17 mouse cellular contexts compared by ENCODE assay signal in the genomic region with DNA sequence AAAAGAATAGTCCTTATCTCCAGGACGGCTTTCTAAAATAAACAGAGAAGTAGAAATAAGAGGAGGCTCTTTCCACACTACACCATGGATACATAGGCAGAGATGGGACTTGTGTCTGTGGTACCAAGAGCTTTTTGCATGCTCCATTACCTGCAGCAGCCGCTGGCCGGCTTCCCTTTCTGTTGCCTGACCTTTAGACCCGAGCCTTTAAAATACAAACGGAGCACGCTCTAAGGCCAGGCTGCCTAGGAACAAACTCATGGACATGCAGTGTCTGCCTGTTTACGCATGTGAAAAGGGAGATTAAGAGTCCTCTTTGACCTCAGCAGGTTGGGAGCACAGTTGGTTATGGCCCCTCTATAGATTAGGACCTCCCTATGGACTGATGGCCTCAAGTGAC.
DNase-seq lines count a peak whose midpoint lies in the region; ATAC-seq and TF ChIP-seq lines count a peak whose summit lies in the region.
"Had no signal": no experiment of that assay in that cellular context is flagged by ENCODE, and none has a peak within 500 bp of the region (broad histone marks: within the 10 kb centered on the region; RNA-seq: fewer than 3 reads in every experiment).

No protein-coding gene starts in this region.

- H3K9me3 ChIP-seq in hindbrain, embryonic 10.5 days, result no peaks in the 10 kb centered on the region
- no peaks in the 10 kb centered on the region for H3K9me3 ChIP-seq in hindbrain, postnatal 0 days (ENCODE audit: low read length)
- H3K9me3 ChIP-seq in liver, embryonic 16.5 days (replicated peaks; ENCODE audit: control insufficient read depth, low read length), result no peaks in the 10 kb centered on the region
- H3K9me3 ChIP-seq: forebrain, embryonic 12.5 days; limb, embryonic 15.5 days had no signal

- no peak overlapping the region for H3K4me3 ChIP-seq in hindbrain, embryonic 10.5 days
- H3K4me3 ChIP-seq in hindbrain, postnatal 0 days (ENCODE audit: low read length), result no peak overlapping the region
- no peak overlapping the region for H3K4me3 ChIP-seq in liver, embryonic 16.5 days (ENCODE audit: low read depth, low read length)
- H3K4me3 ChIP-seq: forebrain, embryonic 12.5 days; limb, embryonic 15.5 days had no signal

- H3K4me2 ChIP-seq in hindbrain, postnatal 0 days (ENCODE audit: low read depth, low read length), result no peak overlapping the region
- H3K4me2 ChIP-seq in liver, embryonic 16.5 days (ENCODE audit: low read depth, low read length), result no peak overlapping the region
- H3K4me2 ChIP-seq: forebrain, embryonic 12.5 days; hindbrain, embryonic 14.5 days; limb, embryonic 15.5 days had no signal

- ATAC-seq in hindbrain, postnatal 0 days, result no peak
- ATAC-seq in liver, embryonic 16.5 days (ENCODE audit: low read depth), result peak; percentile 11; the same call in 1 of the 2 replicates
- ATAC-seq in megakaryocyte, adult 5-6 weeks (ENCODE audit: poor library complexity, severe bottlenecking), result no peak
- ATAC-seq: intestine, embryonic 16.5 days had no signal

- no peak overlapping the region for H3K27ac ChIP-seq in hindbrain, embryonic 10.5 days
- H3K27ac ChIP-seq in hindbrain, postnatal 0 days, result no peak overlapping the region
- no peak overlapping the region for H3K27ac ChIP-seq in liver, embryonic 16.5 days (ENCODE audit: low read length)
- H3K27ac ChIP-seq: forebrain, embryonic 12.5 days; hindbrain, embryonic 14.5 days; limb, embryonic 15.5 days had no signal

- no peak overlapping the region for H3K9ac ChIP-seq in hindbrain, postnatal 0 days (replicated peaks; ENCODE audit: low read length)
- H3K9ac ChIP-seq in liver, embryonic 16.5 days (ENCODE audit: low read depth, low read length), result no peak overlapping the region
- H3K9ac ChIP-seq: forebrain, embryonic 12.5 days; hindbrain, embryonic 14.5 days; limb, embryonic 15.5 days had no signal

- 27% methylated on average over 7 of the region's 7 CpGs for WGBS in hindbrain, embryonic 10.5 days
- 25% methylated on average over 7 of the region's 7 CpGs for WGBS in hindbrain, postnatal 0 days
- 55% methylated on average over 7 of the region's 7 CpGs for WGBS in liver, embryonic 16.5 days (ENCODE audit: insufficient replicate concordance)

- no peaks in the 10 kb centered on the region for H3K36me3 ChIP-seq in hindbrain, embryonic 10.5 days
- no peaks in the 10 kb centered on the region for H3K36me3 ChIP-seq in hindbrain, postnatal 0 days (ENCODE audit: insufficient read depth, low read length)
- no peaks in the 10 kb centered on the region for H3K36me3 ChIP-seq in liver, embryonic 16.5 days (ENCODE audit: control insufficient read depth, insufficient read depth)
- H3K36me3 ChIP-seq: forebrain, embryonic 12.5 days; limb, embryonic 15.5 days had no signal

- DNase-seq in hindbrain, embryonic 10.5 days (ENCODE audit: low spot score), result peak; percentile 8
- DNase-seq in hindbrain, postnatal 0 days (ENCODE audit: low spot score), result no peak
- peak; percentile 63 for DNase-seq in kidney, adult 18-20 months
- peak; percentile 57 for DNase-seq in kidney, postnatal 10 days
- no peak for DNase-seq in cerebellum, postnatal 25 days
- no peak for DNase-seq in ovary, postnatal 36 days (ENCODE audit: low spot score)
- DNase-seq: adrenal gland, postnatal 10 days; cerebellum, adult 8-10 months; gastrocnemius, postnatal 25 days; heart, postnatal 14 days; right cerebral cortex, postnatal 25 days had no signal

- no peak for TF ChIP-seq CTCF in hindbrain, postnatal 0 days (IDR thresholded peaks at IDR 0.05; ENCODE audit: low read depth)

- peaks cover 13% of the 10 kb centered on the region for H3K4me1 ChIP-seq in hindbrain, embryonic 10.5 days (replicated peaks)
- no peaks in the 10 kb centered on the region for H3K4me1 ChIP-seq in hindbrain, postnatal 0 days (ENCODE audit: insufficient read depth, low read length)
- no peaks in the 10 kb centered on the region for H3K4me1 ChIP-seq in liver, embryonic 16.5 days (ENCODE audit: control insufficient read depth, low read depth, low read length)

- H3K27me3 ChIP-seq in hindbrain, embryonic 10.5 days (ENCODE audit: insufficient read depth, poor library complexity, severe bottlenecking), result 0 out of 2 replicates have a peak, but pooled peaks cover 3% of the 10 kb centered on the region
- H3K27me3 ChIP-seq in hindbrain, postnatal 0 days (ENCODE audit: insufficient read depth, low read length), result no peaks in the 10 kb centered on the region
- H3K27me3 ChIP-seq in liver, embryonic 16.5 days (ENCODE audit: control insufficient read depth, insufficient read depth, low read depth, low read length), result no peaks in the 10 kb centered on the region
- H3K27me3 ChIP-seq: forebrain, embryonic 12.5 days; limb, embryonic 15.5 days had no signal

Comparison
In these comparisons a context has a peak if more than half of its experiments do, and no peak if none do; other contexts are left out.
1. DNase-seq: peak in hindbrain, embryonic 10.5 days (single experiment), kidney, adult 18-20 months (single experiment) and kidney, postnatal 10 days (single experiment); none in hindbrain, postnatal 0 days (single experiment), cerebellum, postnatal 25 days (0 of 2) and ovary, postnatal 36 days (single experiment).